Mouse (Mus musculus) neural tube, embryonic 10.5 days (tissue): ENCODE data around the gene Ncoa3.

Experiments used
- DNase-seq: peaks from one replicate; pipeline ENCODE4 v3.0.0-alpha.2; 2017; ENCODE audit warnings: low spot score; ENCODE audit errors: extremely low spot score

Ncoa3 gene

DNA sequence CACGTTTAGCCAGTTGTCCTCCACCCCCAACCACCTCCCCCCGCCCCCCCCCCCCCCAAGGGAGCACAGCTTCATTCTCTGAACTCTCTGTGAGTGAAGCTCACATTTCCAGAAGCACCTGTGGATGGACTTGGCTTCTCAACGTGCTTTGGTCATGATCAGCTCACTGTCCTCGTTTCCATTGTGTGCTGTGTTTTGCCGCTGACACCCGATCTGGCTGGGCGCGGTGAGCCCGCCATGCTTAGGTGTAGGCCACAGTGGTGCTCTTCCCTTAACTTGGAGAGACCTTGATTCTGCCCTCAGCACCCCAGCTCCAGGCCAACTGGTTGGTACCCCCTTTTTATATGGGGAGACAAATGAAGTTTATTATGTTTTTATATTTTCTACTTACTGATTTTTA, 79.5 kb downstream of the Ncoa3 start:
- no peak for DNase-seq

GRCm38 (mm10) chr2:166073082-166073481, 80.6 kb downstream of the Ncoa3 start:
- no peak for DNase-seq

- no peak for DNase-seq
These were observed 81.9 kb downstream of the Ncoa3 start for GRCm38 (mm10) chr2:166074322-166074721.

DNA sequence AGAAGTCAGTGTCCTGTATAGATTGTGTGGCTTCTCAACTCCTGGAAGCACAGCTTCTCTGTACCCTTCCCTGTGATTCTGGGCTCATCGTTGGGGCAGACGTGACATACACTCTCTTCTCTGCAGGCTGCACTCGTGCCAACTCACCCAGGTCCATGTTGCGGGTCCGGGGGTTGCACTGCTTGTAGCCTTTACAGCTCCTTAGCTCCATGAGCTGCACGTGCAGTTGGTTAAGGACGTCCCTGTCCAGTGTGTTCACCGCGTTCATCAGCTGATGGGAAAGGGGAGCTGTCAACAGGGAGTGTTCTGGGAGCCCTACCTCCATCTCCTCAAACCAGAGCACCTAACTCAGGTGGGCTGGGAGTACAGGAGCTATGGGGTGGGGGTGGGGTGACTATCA, 84.9 kb downstream of the Ncoa3 start:
- no peak for DNase-seq

GRCm38 (mm10) chr2:166079231-166079630, 86.8 kb downstream of the Ncoa3 start:
- DNase-seq = no peak

DNA sequence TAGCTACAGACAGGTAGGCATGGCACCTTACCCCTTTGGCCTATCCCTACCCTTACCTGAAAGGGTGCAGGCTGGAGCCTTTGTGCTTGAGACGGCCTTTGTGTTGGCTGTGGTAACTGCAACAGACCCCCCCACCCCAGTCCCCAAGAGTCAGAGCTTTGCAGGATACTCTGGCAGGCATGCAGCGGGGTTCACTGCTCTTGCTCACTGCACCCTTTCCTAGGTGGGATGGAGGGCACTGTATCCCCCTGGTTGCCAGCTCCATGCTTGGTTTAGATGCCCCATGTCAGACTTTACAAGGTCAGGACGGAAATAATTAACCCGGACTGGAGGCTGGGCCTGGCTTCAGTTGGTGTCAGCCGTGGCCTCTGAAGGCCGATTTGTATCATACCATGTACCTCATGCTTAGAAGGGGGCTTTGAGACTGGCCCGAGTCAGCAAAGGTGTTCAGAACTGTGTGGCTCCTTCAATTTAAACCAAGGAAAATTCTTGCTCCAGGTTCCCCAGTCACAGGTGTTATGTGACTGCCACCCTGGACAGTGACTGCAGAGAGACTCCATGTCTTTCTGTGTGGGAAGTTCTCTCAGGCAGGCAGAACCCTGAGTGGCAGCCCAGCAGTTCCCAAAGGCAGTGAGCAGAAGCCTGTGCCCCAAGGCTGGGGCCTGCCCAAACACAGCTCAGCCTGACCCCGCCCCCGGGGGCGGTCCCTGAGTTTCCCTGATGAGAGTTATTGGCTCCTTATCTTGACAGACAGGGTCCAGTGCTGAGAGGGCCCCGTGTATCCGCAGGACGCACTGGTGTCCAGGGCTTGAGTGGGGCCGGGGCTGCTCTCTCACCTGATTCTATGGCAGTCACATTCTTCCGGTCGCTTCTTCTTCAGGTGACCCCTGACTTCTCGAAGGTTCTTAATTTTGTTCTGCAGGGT, 87.8 kb downstream of the Ncoa3 start:
- DNase-seq = no peak

GRCm38 (mm10) chr2:166080967-166081750, 88.7 kb downstream of the Ncoa3 start:
- DNase-seq = no peak

DNA sequence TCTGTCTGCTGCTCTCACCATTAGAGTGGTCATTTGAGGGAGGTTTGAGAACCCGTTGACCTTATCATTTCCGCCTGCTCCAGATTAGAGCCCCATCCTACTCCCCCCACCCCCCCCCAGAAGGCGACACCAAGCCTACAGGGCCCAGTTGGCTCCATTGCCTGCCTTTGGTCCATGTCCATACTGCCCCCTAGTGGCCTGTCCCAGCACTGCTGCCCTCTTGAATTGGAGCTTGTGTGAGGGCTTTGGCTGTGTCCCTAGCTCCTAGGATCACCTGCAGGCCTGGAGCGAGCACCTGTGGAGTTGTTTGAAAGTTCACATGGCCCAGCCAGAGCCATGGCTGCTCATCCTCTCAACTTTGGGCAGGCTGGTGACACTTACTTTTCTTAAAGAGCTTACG, 89.8 kb downstream of the Ncoa3 start:
- DNase-seq = peak; percentile 85

- DNase-seq = no peak
These were observed 90.2 kb downstream of the Ncoa3 start for GRCm38 (mm10) chr2:166082661-166083060.

GRCm38 (mm10) chr2:166083542-166084031, 91.2 kb downstream of the Ncoa3 start:
- no peak for DNase-seq

DNA sequence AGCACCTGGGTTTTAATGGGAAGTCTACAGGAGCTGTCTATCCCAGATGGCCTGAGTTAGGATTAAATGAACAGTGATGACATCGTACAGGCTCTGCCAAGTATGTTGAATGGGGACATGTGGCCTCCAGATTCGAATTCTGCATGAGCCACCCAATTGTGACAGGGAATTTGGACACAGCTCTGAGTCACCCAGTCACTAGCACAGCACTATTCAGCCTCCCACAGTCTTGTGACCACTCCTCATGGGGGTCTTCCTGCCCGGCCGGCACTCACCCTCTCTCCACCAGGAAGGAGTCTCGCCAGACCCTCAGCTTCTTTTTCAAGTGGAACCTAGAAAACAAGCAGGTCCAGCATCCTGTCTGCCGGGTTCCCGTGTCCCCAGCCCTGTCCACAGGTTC, 91.7 kb downstream of the Ncoa3 start:
- no peak for DNase-seq

DNA sequence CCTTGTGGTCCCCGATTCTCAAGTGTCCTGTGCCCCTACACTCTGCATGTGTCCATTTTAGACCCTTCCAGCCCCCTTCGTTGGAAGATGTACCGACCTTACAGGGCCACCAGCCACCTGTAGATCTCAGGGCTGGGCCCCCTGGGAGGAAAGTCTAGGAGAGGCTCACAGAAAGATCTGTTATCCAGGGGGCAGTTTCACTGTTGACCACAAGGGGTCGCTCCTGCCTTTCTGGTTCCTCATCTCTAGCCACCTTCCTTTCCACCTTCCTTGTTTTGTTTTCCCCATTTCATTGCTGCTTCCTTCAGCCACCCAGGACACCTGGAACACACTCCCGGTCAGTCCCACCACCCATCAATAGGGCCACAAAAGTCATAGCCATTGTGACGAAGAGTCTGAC, 92.5 kb downstream of the Ncoa3 start:
- peak; percentile 72 for DNase-seq

GRCm38 (mm10) chr2:166085780-166086179, 93.3 kb downstream of the Ncoa3 start:
- DNase-seq = no peak

DNA sequence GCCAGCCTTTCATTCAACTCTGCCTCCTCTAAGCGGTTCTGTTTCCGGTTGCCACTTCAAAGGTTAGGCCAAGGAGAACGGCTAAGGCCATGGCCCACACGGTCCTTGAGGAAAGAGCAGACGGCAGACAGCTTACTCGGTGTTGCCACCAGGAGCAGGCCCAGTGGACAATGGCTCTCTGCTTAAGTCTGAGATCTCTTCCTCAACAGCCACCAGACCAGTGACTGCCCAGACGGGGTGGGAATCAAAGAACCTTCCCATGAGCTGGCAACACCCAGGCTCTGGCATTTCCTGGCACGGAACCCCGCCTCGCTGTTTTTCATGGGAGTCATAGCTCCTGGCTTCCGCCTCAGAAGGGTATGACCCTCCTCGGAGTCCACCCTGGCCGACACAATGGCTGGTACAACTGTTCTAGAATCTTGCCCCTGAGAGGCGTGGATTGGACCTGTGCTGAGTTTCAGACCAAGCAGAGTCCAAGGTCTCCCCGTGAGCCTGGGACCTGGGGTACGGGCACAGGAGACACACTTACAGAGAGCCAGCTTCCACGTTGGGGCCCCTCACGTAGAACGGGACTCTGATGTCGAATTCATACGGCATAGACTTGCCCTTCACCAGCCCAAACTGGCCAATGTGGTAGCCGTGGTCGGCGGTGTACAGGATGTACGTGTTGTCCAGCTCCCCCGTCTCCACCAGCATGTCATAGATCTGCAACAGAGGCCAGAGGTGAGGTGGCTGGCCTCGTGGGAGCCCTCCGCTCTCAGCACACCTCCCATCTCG, 94.2 kb downstream of the Ncoa3 start:
- no peak for DNase-seq

GRCm38 (mm10) chr2:166088991-166089390, 96.6 kb downstream of the Ncoa3 start:
- no peak for DNase-seq

DNA sequence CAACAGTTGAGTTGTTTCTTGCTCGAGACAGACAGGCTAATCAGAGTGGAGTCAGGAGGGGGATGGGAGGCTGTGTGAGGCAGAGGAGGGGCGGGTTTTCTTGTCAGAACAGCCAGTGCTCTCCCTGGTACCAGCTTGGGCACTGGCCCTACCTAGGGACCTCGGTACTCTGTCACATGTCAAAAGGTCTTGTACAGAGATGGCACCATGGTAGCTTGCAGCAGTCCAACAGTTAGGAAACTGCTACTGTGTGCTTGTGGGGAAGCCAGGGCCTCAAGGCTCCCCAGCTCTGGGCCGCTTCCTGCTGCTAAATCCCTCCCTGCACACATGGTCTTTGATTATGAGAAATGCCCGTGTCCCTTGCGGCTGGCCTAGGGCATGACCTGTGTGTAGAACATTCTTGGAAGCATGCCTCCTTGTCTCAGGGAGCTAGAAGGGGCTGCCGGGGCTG, 97.7 kb downstream of the Ncoa3 start:
- DNase-seq = no peak

DNA sequence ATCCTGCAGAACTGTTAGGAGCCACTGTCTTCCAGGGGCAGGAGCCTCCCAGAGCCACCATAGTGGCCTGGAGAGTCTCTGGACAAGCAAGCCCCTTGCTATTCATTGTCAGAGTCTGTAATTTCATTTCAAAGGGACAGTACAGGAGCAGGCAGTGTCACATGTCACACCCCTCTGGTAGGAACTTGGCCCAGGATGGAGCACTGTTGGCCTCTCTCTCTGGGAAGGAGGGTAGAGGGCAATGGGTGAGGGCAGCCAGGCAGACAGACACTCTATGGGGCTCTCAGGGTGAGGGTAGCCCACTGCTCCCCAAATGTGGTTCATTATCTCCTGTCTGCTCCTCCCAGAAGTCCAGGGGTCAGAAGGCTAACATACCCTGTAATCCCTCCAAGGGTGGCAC, 99.2 kb downstream of the Ncoa3 start:
- DNase-seq = no peak

GRCm38 (mm10) chr2:166092412-166092811, 100.0 kb downstream of the Ncoa3 start:
- no peak for DNase-seq

DNA sequence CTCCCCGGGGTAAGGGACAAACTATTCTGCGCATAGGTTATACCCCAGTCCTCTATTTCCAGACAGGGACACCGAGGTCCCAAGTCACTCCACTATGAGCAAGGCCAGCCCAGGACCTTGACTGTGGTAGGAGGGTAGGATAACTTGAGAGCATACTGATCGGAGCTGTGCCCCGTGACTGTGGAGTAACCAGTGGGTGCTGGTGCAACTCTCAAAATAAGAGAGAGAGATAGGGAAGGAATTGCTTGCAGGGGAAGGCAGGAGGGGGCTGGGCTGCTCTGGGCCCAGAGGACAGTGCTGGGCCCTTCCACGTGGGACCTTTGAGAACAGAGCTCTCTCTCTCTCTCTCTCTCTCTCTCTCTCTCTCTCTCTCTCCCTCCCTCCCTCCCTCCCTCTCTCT, 103.9 kb downstream of the Ncoa3 start:
- DNase-seq = no peak

DNA sequence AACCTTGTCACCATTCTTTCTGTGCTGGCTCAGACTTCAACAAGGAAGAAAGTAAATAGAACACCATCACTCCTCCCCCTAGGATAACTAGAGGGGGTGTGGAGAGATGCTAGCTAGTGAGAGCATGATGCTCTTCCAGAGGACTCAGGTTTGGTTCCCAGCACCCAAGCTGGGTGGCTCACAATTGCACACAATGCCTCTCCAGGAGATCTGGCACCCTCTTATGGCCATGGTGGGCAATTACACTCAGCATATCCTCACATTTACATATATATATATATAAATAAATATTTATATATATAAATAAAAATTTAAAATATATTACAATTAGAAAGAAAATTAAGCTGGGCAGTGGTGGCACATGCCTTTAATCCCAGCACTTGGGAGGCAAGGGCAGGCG, 104.4 kb downstream of the Ncoa3 start:
- DNase-seq = no peak
